Mouse (Mus musculus): ENCODE results near the gene Tnip3.

DNA sequence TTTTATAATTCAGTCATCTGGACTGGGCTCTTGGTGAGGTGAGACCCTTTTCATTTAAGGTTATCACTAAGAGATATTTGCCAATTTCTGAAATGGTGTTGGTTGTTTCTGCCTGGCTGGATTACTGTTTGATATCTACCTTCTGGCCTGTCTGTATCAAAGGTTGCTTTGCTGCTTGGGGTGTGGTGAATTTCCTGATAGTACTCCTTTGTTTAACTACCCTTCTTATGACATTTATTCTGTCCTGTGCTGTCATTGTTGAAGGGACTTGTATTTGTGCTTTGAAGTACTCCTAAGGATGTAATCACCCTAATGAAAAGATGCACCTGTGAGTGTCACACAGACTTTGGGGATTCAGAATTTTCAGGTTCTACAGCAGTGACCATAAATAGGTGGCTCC is 96.1 kb downstream of the Tnip3 start:
- TF ChIP-seq CTCF (IDR thresholded peaks at IDR 0.05; ENCODE audit: low read depth, low read length), result no peak
- no peak for TF ChIP-seq EP300 (IDR thresholded peaks at IDR 0.05; ENCODE audit: insufficient read depth, low read depth, low read length)
